Mouse (Mus musculus) brain, embryonic 14.5 days (tissue): ENCODE measurements around the gene Osbpl10.

ENCODE experiments used
- CTCF ChIP-seq: fragments of 200-500 bp; IDR thresholded peaks from 2 replicates; pipeline ENCODE4 v1.5.1; 2012; ENCODE audit warnings: inconsistent platforms, mild to moderate bottlenecking, moderate library complexity, borderline replicate concordance; ENCODE audit not compliant: insufficient read depth, insufficient read length; ENCODE audit errors: extremely low read depth
- POLR2A ChIP-seq: fragments of 200-500 bp; IDR thresholded peaks from 2 replicates; pipeline ENCODE4 v1.6.1; 2012; ENCODE audit warnings: mild to moderate bottlenecking, inconsistent platforms, borderline replicate concordance; ENCODE audit not compliant: poor library complexity, insufficient read depth, insufficient read length, severe bottlenecking; ENCODE audit errors: extremely low read depth

DNA sequence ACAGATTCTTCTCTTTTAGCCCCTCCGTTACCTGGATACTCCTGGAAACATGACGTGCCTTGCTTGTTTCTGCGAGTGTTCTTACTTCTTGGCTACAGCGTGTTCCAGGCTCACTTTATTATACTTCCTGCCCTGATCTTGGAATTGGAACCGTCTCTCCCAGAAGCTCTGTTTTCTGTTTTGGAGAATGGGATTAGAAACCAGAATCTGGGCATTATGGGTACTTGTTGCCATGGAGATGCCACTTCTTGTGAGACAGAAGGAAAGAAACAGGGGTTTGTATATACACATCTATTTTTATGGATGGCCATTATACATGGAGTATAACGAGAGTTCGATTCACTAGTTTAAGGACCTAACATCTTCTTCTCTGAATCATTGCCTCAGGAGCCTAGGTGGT lies 54.4 kb downstream of the Osbpl10 start:
- TF ChIP-seq CTCF (no peak), POLR2A (no peak)
